In genomic region chr15:98567278-98568134, GRCm38 (mm10) we compare ENCODE assay signal across 7 mouse cellular contexts. TPM values are rescaled to one million over a fixed set of nuclear protein-coding genes. Genes with fewer than 3 reads are reported as not detected.
DNase-seq lines count a peak whose midpoint lies in the region; ATAC-seq lines count a peak whose summit lies in the region.

No protein-coding gene starts in this region.

- no peaks in the 10 kb centered on the region for H3K9me3 ChIP-seq in intestine, embryonic 16.5 days (ENCODE audit: control insufficient read depth, low read length)
- no peaks in the 10 kb centered on the region for H3K9me3 ChIP-seq in midbrain, embryonic 11.5 days (ENCODE audit: control insufficient read depth, low read length)

- peak overlapping the region; percentile 97 for H3K27ac ChIP-seq in intestine, embryonic 16.5 days (ENCODE audit: low read length)
- peak overlapping the region; percentile 82 for H3K27ac ChIP-seq in midbrain, embryonic 11.5 days (ENCODE audit: low read depth, low read length)

- no peaks in the 10 kb centered on the region for H3K27me3 ChIP-seq in intestine, embryonic 16.5 days (replicated peaks; ENCODE audit: control insufficient read depth, insufficient read depth, low read length)
- H3K27me3 ChIP-seq in midbrain, embryonic 11.5 days (ENCODE audit: control insufficient read depth, insufficient read depth, low read length): no peaks in the 10 kb centered on the region

- H3K4me3 ChIP-seq in intestine, embryonic 16.5 days (ENCODE audit: low read length): peak overlapping the region; percentile 90
- peak overlapping the region; percentile 97 for H3K4me3 ChIP-seq in midbrain, embryonic 11.5 days (ENCODE audit: low read depth, low read length)

- ATAC-seq in intestine, embryonic 16.5 days: peak; percentile 96
- ATAC-seq in midbrain, embryonic 11.5 days (ENCODE audit: low FRiP score): peak; percentile 97

- under 1% methylated on average over 88 of the region's 88 CpGs for WGBS in intestine, embryonic 16.5 days
- WGBS in midbrain, embryonic 11.5 days: under 1% methylated on average over 87 of the region's 88 CpGs

- H3K9ac ChIP-seq in intestine, embryonic 16.5 days (ENCODE audit: low read depth, low read length): peak overlapping the region; percentile 92
- H3K9ac ChIP-seq in midbrain, embryonic 11.5 days (ENCODE audit: low read length): peak overlapping the region; percentile 91

- 0 out of 2 replicates have a peak, but pooled peaks cover 3% of the 10 kb centered on the region for H3K36me3 ChIP-seq in intestine, embryonic 16.5 days (ENCODE audit: control insufficient read depth, insufficient read depth, low read length)
- H3K36me3 ChIP-seq in midbrain, embryonic 11.5 days (ENCODE audit: control insufficient read depth, insufficient read depth, low read length): peaks cover 5% of the 10 kb centered on the region; the same call in 1 of the 2 replicates

- H3K4me1 ChIP-seq in intestine, embryonic 16.5 days (ENCODE audit: control insufficient read depth, insufficient read depth, low read length): peaks cover 20% of the 10 kb centered on the region
- peaks cover 19% of the 10 kb centered on the region for H3K4me1 ChIP-seq in midbrain, embryonic 11.5 days (ENCODE audit: control insufficient read depth, insufficient read depth, low read length)

- peak overlapping the region; percentile 86 for H3K4me2 ChIP-seq in intestine, embryonic 16.5 days (ENCODE audit: low read depth, low read length)
- H3K4me2 ChIP-seq in midbrain, embryonic 11.5 days: peak overlapping the region; percentile 64

- peak; percentile 99 for DNase-seq in adrenal gland, adult 8-10 months
- peak; percentile 100 for DNase-seq in embryo, embryonic 9.5 days (ENCODE audit: extremely low spot score)
- peak; percentile 98 to 99 for DNase-seq in gastrocnemius, postnatal 4 days (ENCODE audit: low spot score in 2 of 2)
- peak; percentile 100 for DNase-seq in left cerebral cortex, postnatal 36 days (ENCODE audit: low spot score in 2 of 2)
- peak; percentile 100 for DNase-seq in midbrain, embryonic 11.5 days (ENCODE audit: low spot score, missing footprints)
- DNase-seq in skeletal muscle tissue, adult 2 months (ENCODE audit: low read depth, low spot score): peak; percentile 99

- intact Hi-C loops in left cerebral cortex, postnatal 36 days (cut with DNase I): loop anchor here (5.0 kb wide), 1 partner anchor 35 kb away; the partner anchor contains the start of gene Kansl2

RNA-seq across cellular contexts. Expression of gene Ccnt1, which starts 3.2 kb away (rescaled TPM):
- 10 to 100 TPM; 45.2 to 56.6 (median 46.5) TPM for total RNA-seq in adrenal gland, adult 8-10 months (2022)
- total RNA-seq in gastrocnemius, postnatal 4 days (2021): 10 to 100 TPM; 31.3 to 35.4 TPM
- 41.2 and 43.7 TPM in 2 replicates for polyA plus RNA-seq in intestine, embryonic 16.5 days (2015; fragmentation: Nextera tagmentation; extraction: Ambion mirVana)
- 10 to 100 TPM; 37.0 to 45.6 TPM for total RNA-seq in left cerebral cortex, postnatal 36 days (2021)
- 60.7 and 61.9 TPM in 2 replicates for polyA plus RNA-seq in midbrain, embryonic 11.5 days (2014; fragmentation: Nextera tagmentation; extraction: Ambion mirVana)

RNA-seq across cellular contexts. Expression of gene 4930415O20Rik, which starts 3.3 kb away (rescaled TPM):
- total RNA-seq in adrenal gland, adult 8-10 months (2022): not detected
- total RNA-seq in gastrocnemius, postnatal 4 days (2021): under 1 TPM in 1 of 2 experiments, not detected in 1; 0.54 TPM
- 0.43 TPM in 1 of 2 replicates, not detected in the other for polyA plus RNA-seq in intestine, embryonic 16.5 days (2015; fragmentation: Nextera tagmentation; extraction: Ambion mirVana)
- not detected for total RNA-seq in left cerebral cortex, postnatal 36 days (2021)
- 0.44 TPM in 1 of 2 replicates, not detected in the other for polyA plus RNA-seq in midbrain, embryonic 11.5 days (2014; fragmentation: Nextera tagmentation; extraction: Ambion mirVana)

RNA-seq across cellular contexts. Expression of gene Kansl2, which starts 33.4 kb away (rescaled TPM):
- total RNA-seq in adrenal gland, adult 8-10 months (2022): 100 to 1,000 TPM in 2 of 4 experiments, 10 to 100 TPM in 2; 89.8 to 123 (median 106) TPM
- 10 to 100 TPM; 75.4 to 83.9 TPM for total RNA-seq in gastrocnemius, postnatal 4 days (2021)
- polyA plus RNA-seq in intestine, embryonic 16.5 days (2015; fragmentation: Nextera tagmentation; extraction: Ambion mirVana): 67.2 and 69.6 TPM in 2 replicates
- total RNA-seq in left cerebral cortex, postnatal 36 days (2021): 10 to 100 TPM; 58.9 to 60.9 TPM
- polyA plus RNA-seq in midbrain, embryonic 11.5 days (2014; fragmentation: Nextera tagmentation; extraction: Ambion mirVana): 131 and 140 TPM in 2 replicates

RNA-seq across cellular contexts. Expression of gene Adcy6, which starts 42.4 kb away (rescaled TPM):
- total RNA-seq in adrenal gland, adult 8-10 months (2022): 10 to 100 TPM; 35.2 to 66.9 (median 56.7) TPM
- 10 to 100 TPM; 56.6 to 60.6 TPM for total RNA-seq in gastrocnemius, postnatal 4 days (2021)
- polyA plus RNA-seq in intestine, embryonic 16.5 days (2015; fragmentation: Nextera tagmentation; extraction: Ambion mirVana): 17.1 and 18.8 TPM in 2 replicates
- 10 to 100 TPM; 41.5 to 58.4 TPM for total RNA-seq in left cerebral cortex, postnatal 36 days (2021)
- polyA plus RNA-seq in midbrain, embryonic 11.5 days (2014; fragmentation: Nextera tagmentation; extraction: Ambion mirVana): 9.3 and 10.6 TPM in 2 replicates

Comparison
In these comparisons a context has a peak if more than half of its experiments do, and no peak if none do; other contexts are left out.
1. Peak in every context shown above with its lines: DNase-seq, ATAC-seq, H3K4me3 ChIP-seq and H3K27ac ChIP-seq.